Mouse (Mus musculus) olfactory bulb, adult 2 months (tissue): ENCODE measurements around the gene Hist2h2ab. TPM values are rescaled to one million over a fixed set of nuclear protein-coding genes. Genes with fewer than 3 reads are reported as not detected.
"Not testable (repeated sequence)": the region's sequence is repeated elsewhere in the genome, so short reads cannot be mapped to it uniquely, and the experiment has no call there.

Experiments
- H3K27ac ChIP-seq: fragments of 200-500 bp; 2 replicates; pipeline ENCODE4 v1.5.1; 2012; ENCODE audit warnings: low read depth, low read length; ENCODE audit not compliant: insufficient read depth
- H3K4me1 ChIP-seq: fragments of 200-500 bp; 2 replicates; pipeline ENCODE4 v1.6.1; 2012; ENCODE audit warnings: low read length; ENCODE audit not compliant: control insufficient read depth, insufficient read depth
- H3K4me3 ChIP-seq: fragments of 200-500 bp; 2 replicates; pipeline ENCODE4 v1.5.1; 2012; ENCODE audit warnings: mild to moderate bottlenecking, low read depth, low read length, moderate library complexity; ENCODE audit not compliant: insufficient read depth
- CTCF ChIP-seq: fragments of 200-500 bp; IDR thresholded peaks from 2 replicates; pipeline ENCODE4 v1.5.1; 2012; ENCODE audit warnings: low read depth, mild to moderate bottlenecking, low read length, moderate library complexity; ENCODE audit not compliant: insufficient read depth
- POLR2A ChIP-seq: fragments of 200-500 bp; IDR thresholded peaks from 2 replicates; pipeline ENCODE4 v1.6.1; 2012; ENCODE audit warnings: mild to moderate bottlenecking, low read depth, low read length, moderate library complexity; ENCODE audit not compliant: insufficient read depth
- WGBS: fragments of 180-500 bp; shearing (Covaris S2); methylation state at CpG from one replicate; pipeline ENCODE4 v1.1.7; 2018; 5-methylcytosine and 5-hydroxymethylcytosine counted together
- polyA plus RNA-seq: library from polyadenylated mRNA; stranded (reverse); fragments of >200 nt; gene quantifications from 2 replicates; pipeline ENCODE4 v1.2.4, GENCODE M21; 2012; ENCODE audit warnings: low replicate concordance; ENCODE audit not compliant: missing spikeins, insufficient read depth, insufficient read length

Hist2h2ab gene
- polyA plus RNA-seq, 1 experiment = not detected

GRCm38 (mm10) chr3:96230910-96231757 is 11.5 kb downstream of the Hist2h2ab start:
- WGBS = 80% methylated on average over 4 of the region's 4 CpGs
- Histone ChIP-seq H3K4me3 (no peak overlapping the region), H3K27ac (no peak overlapping the region), H3K4me1 (peaks cover 2% of the 10 kb centered on the region; the same call in 1 of the 2 replicates)
- no peak for TF ChIP-seq POLR2A
- TF ChIP-seq CTCF = no peak

- TF ChIP-seq CTCF (no peak), POLR2A (no peak)
- peaks cover under 1% of the 10 kb centered on the region; the same call in 1 of the 2 replicates for H3K4me1 ChIP-seq
- 74% methylated on average over 2 of the region's 2 CpGs for WGBS
- no peak overlapping the region for H3K4me3 ChIP-seq
- no peak overlapping the region for H3K27ac ChIP-seq
These were observed 12.1 kb downstream of the Hist2h2ab start for GRCm38 (mm10) chr3:96231758-96232120.

GRCm38 (mm10) chr3:96234914-96235313 is 15.2 kb downstream of the Hist2h2ab start:
- H3K27ac ChIP-seq = no peak overlapping the region
- H3K4me1 ChIP-seq = 0 out of 2 replicates have a peak, but pooled peaks cover 2% of the 10 kb centered on the region
- H3K4me3 ChIP-seq = no peak overlapping the region
- 91% methylated on average over 2 of the region's 2 CpGs for WGBS
- TF ChIP-seq POLR2A = no peak
- TF ChIP-seq CTCF = no peak

- no peak overlapping the region for H3K4me3 ChIP-seq
- H3K27ac ChIP-seq = no peak overlapping the region
- WGBS = 80% methylated on average over 3 of the region's 3 CpGs
- TF ChIP-seq CTCF (no peak), POLR2A (no peak)
- 0 out of 2 replicates have a peak, but pooled peaks cover 2% of the 10 kb centered on the region for H3K4me1 ChIP-seq
These were observed 16.2 kb downstream of the Hist2h2ab start for GRCm38 (mm10) chr3:96235836-96236235.

- Histone ChIP-seq H3K4me3 (no peak overlapping the region), H3K27ac (no peak overlapping the region), H3K4me1 (0 out of 2 replicates have a peak, but pooled peaks cover 2% of the 10 kb centered on the region)
- TF ChIP-seq POLR2A (no peak), CTCF (no peak)
- WGBS = 87% methylated on average over 4 of the region's 4 CpGs
These were observed 17.2 kb downstream of the Hist2h2ab start for GRCm38 (mm10) chr3:96236834-96237334.

- WGBS = 57% methylated on average over 7 of the region's 7 CpGs
- 0 out of 2 replicates have a peak, but pooled peaks cover 2% of the 10 kb centered on the region for H3K4me1 ChIP-seq
- H3K27ac ChIP-seq = no peak overlapping the region
- no peak for TF ChIP-seq POLR2A
- no peak overlapping the region for H3K4me3 ChIP-seq
These were observed 17.8 kb downstream of the Hist2h2ab start for GRCm38 (mm10) chr3:96237335-96237903.

- no peak for TF ChIP-seq CTCF
- TF ChIP-seq POLR2A = no peak
- Histone ChIP-seq H3K4me1 (0 out of 2 replicates have a peak, but pooled peaks cover 2% of the 10 kb centered on the region), H3K27ac (no peak overlapping the region), H3K4me3 (no peak overlapping the region; the same call in 1 of the 2 replicates)
- WGBS = 10% methylated on average over 12 of the region's 12 CpGs
These were observed 18.3 kb downstream of the Hist2h2ab start for GRCm38 (mm10) chr3:96237904-96238511.

GRCm38 (mm10) chr3:96238954-96239793 is 19.5 kb downstream of the Hist2h2ab start, which contains the start of gene Hist2h3c2:
Hist2h3c2 (minus strand) TSS chr3:96239127.
- under 1% methylated on average over 21 of the region's 68 CpGs for WGBS
- H3K4me3 ChIP-seq = peak within 1 kb of the TSS; percentile 52
- H3K27ac ChIP-seq = peak within 1 kb of the TSS; percentile 57; the same call in 1 of the 2 replicates
- H3K4me1 ChIP-seq = not testable (repeated sequence)
